ENCODE assay signal across 17 mouse cellular contexts in the genomic region with DNA sequence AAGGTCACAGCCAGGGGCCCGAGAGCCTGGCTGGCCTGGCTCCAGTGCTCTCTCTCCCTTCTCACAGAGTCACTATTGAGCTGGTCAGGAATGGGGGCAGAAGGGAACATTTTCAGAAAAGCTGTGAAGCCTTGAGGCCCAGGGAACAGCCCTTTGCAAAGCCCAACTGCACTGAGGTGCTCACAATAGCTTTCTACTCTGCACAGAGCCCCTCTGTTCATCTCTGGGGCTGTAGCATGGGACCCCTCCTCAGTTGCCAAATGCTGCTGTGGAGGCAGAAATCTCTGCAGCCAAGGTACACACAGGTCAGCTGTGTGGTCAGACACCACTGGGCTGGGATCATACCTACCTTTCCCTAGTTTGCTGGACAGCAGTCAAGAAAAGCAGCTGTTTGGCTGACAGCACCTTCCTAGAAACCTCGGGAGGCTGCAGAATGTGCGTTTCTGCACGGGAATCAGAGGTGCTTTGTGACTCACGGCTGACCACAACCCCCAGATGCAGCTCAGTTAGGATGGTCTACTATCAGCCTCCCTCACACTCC. TPM values are rescaled to one million over a fixed set of nuclear protein-coding genes. Genes with fewer than 3 reads are reported as not detected.
DNase-seq lines count a peak whose midpoint lies in the region; ATAC-seq lines count a peak whose summit lies in the region.
"Had no signal": no experiment of that assay in that cellular context is flagged by ENCODE, and none has a peak within 500 bp of the region (broad histone marks: within the 10 kb centered on the region; RNA-seq: fewer than 3 reads in every experiment).

No protein-coding gene starts in this region.

- no peak overlapping the region for H3K9ac ChIP-seq in hindbrain, embryonic 15.5 days
- no peak overlapping the region for H3K9ac ChIP-seq in midbrain, embryonic 14.5 days (replicated peaks; ENCODE audit: low read length)

- peak; percentile 48 for DNase-seq in gastrocnemius, postnatal 10 days
- no peak for DNase-seq in gastrocnemius, postnatal 25 days
- DNase-seq in 3T3-L1 (ENCODE audit: low read depth, low spot score): peak; percentile 74
- peak; percentile 58 for DNase-seq in adrenal gland, postnatal 14 days
- DNase-seq in urinary bladder, postnatal 4 days (ENCODE audit: low spot score in 2 of 2): no peak
- DNase-seq in midbrain, embryonic 14.5 days: no peak
- DNase-seq: cerebellum, postnatal 36 days; heart, adult 18-20 months; lung, postnatal 10 days; spleen, adult 18-20 months had no signal

- H3K36me3 ChIP-seq in hindbrain, embryonic 15.5 days: no peaks in the 10 kb centered on the region
- H3K36me3 ChIP-seq in midbrain, embryonic 14.5 days (ENCODE audit: control insufficient read depth, insufficient read depth, low read length): no peaks in the 10 kb centered on the region

- WGBS in hindbrain, embryonic 15.5 days: 54% methylated on average over 5 of the region's 5 CpGs
- 67% methylated on average over 5 of the region's 5 CpGs for WGBS in midbrain, embryonic 14.5 days

- H3K9me3 ChIP-seq in hindbrain, embryonic 15.5 days: no peaks in the 10 kb centered on the region
- H3K9me3 ChIP-seq in midbrain, embryonic 14.5 days (ENCODE audit: control insufficient read depth, low read length): no peaks in the 10 kb centered on the region

- ATAC-seq in hindbrain, embryonic 15.5 days (ENCODE audit: low FRiP score, low read depth): no peak
- no peak for ATAC-seq in activated CD4-positive, CD25-positive, alpha-beta regulatory T cell, adult 4 months
- no peak for ATAC-seq in midbrain, embryonic 14.5 days (ENCODE audit: low FRiP score, low TSS enrichment)
- ATAC-seq: midbrain, embryonic 16.5 days had no signal

- no peaks in the 10 kb centered on the region for H3K27me3 ChIP-seq in hindbrain, embryonic 15.5 days
- H3K27me3 ChIP-seq in midbrain, embryonic 14.5 days (ENCODE audit: control insufficient read depth, insufficient read depth, low read length): no peaks in the 10 kb centered on the region

- no peak overlapping the region for H3K4me2 ChIP-seq in hindbrain, embryonic 15.5 days
- no peak overlapping the region for H3K4me2 ChIP-seq in midbrain, embryonic 14.5 days (ENCODE audit: low read length)
- H3K4me2 ChIP-seq: liver, embryonic 11.5 days had no signal

- no peaks in the 10 kb centered on the region for H3K4me1 ChIP-seq in hindbrain, embryonic 15.5 days (replicated peaks)
- no peaks in the 10 kb centered on the region for H3K4me1 ChIP-seq in midbrain, embryonic 14.5 days (ENCODE audit: control insufficient read depth, insufficient read depth, low read length)

- H3K4me3 ChIP-seq in hindbrain, embryonic 15.5 days: no peak overlapping the region
- no peak overlapping the region for H3K4me3 ChIP-seq in midbrain, embryonic 14.5 days (replicated peaks; ENCODE audit: low read depth, low read length)
- H3K4me3 ChIP-seq: erythroblast, embryonic 14.5 days had no signal

- peak overlapping the region; percentile 57 for H3K27ac ChIP-seq in hindbrain, embryonic 15.5 days (replicated peaks)
- H3K27ac ChIP-seq in midbrain, embryonic 14.5 days (replicated peaks; ENCODE audit: low read depth, low read length): no peak overlapping the region
- H3K27ac ChIP-seq: kidney, postnatal 0 days had no signal

RNA-seq across cellular contexts. Expression of a gene that starts 19.1 kb away (rescaled TPM):
- 1 to 10 TPM; 6.4 to 7.8 TPM for total RNA-seq in gastrocnemius, postnatal 10 days (2021)
- 1 to 10 TPM; 1.3 to 1.6 TPM for total RNA-seq in gastrocnemius, postnatal 25 days (2021)
- 2.1 and 2.5 TPM in 2 replicates for total RNA-seq in adrenal gland, postnatal 14 days (2021)
- 1.8 and 2.1 TPM in 2 replicates for polyA plus RNA-seq in hindbrain, embryonic 15.5 days (2015; fragmentation: Nextera tagmentation; extraction: Ambion mirVana)
- not detected for polyA plus RNA-seq in activated CD4-positive, CD25-positive, alpha-beta regulatory T cell, adult 4 months (2017; shearing (Covaris generic))
- 0.80 and 0.81 TPM in 2 replicates for polyA plus RNA-seq in midbrain, embryonic 14.5 days (2014; fragmentation: Nextera tagmentation; extraction: Ambion mirVana)
- polyA plus RNA-seq: erythroblast, embryonic 14.5 days had no signal

RNA-seq across cellular contexts. Expression of a gene that starts 27.0 kb away (rescaled TPM):
- total RNA-seq in gastrocnemius, postnatal 10 days (2021): 1 to 10 TPM; 6.5 to 7.0 TPM
- 10 to 100 TPM in 1 of 2 experiments, 1 to 10 TPM in 1; 8.9 to 10.0 TPM for total RNA-seq in gastrocnemius, postnatal 25 days (2021)
- total RNA-seq in adrenal gland, postnatal 14 days (2021): 12.6 and 15.7 TPM in 2 replicates
- polyA plus RNA-seq in hindbrain, embryonic 15.5 days (2015; fragmentation: Nextera tagmentation; extraction: Ambion mirVana): 36.1 and 36.2 TPM in 2 replicates
- not detected for polyA plus RNA-seq in activated CD4-positive, CD25-positive, alpha-beta regulatory T cell, adult 4 months (2017; shearing (Covaris generic))
- polyA plus RNA-seq in midbrain, embryonic 14.5 days (2014; fragmentation: Nextera tagmentation; extraction: Ambion mirVana): 22.4 and 23.0 TPM in 2 replicates

RNA-seq across cellular contexts. Expression of a gene that starts 53.8 kb away (rescaled TPM):
- not detected for total RNA-seq in gastrocnemius, postnatal 10 days (2021)
- total RNA-seq in gastrocnemius, postnatal 25 days (2021): not detected
- 1.6 and 10.7 TPM in 2 replicates for total RNA-seq in adrenal gland, postnatal 14 days (2021)
- polyA plus RNA-seq in hindbrain, embryonic 15.5 days (2015; fragmentation: Nextera tagmentation; extraction: Ambion mirVana): not detected in 2 replicates
- polyA plus RNA-seq in activated CD4-positive, CD25-positive, alpha-beta regulatory T cell, adult 4 months (2017; shearing (Covaris generic)): not detected
- not detected in 2 replicates for polyA plus RNA-seq in midbrain, embryonic 14.5 days (2014; fragmentation: Nextera tagmentation; extraction: Ambion mirVana)
- total RNA-seq: heart, adult 18-20 months; layer of hippocampus, postnatal 10 days had no signal
- polyA plus RNA-seq: erythroblast, embryonic 14.5 days; kidney, postnatal 0 days; liver, embryonic 11.5 days; midbrain, embryonic 16.5 days had no signal

Comparison
In these comparisons a context has a peak if more than half of its experiments do, and no peak if none do; other contexts are left out.
1. DNase-seq: peak in gastrocnemius, postnatal 10 days (single experiment), 3T3-L1 (single experiment) and adrenal gland, postnatal 14 days (single experiment); none in gastrocnemius, postnatal 25 days (single experiment), urinary bladder, postnatal 4 days (0 of 2) and midbrain, embryonic 14.5 days (single experiment).